Mouse (Mus musculus) hindbrain, embryonic 13.5 days (tissue): ENCODE data around the gene Sesn3. TPM values are rescaled to one million over a fixed set of nuclear protein-coding genes. Genes with fewer than 3 reads are reported as not detected.
A peak's percentile ranks its signal among the peaks of the same experiment; 100 is the strongest.
"Not testable (repeated sequence)": the region's sequence is repeated elsewhere in the genome, so short reads cannot be mapped to it uniquely, and the experiment has no call there.

ENCODE experiments used
- ATAC-seq: fragments of 200-750 bp; cut with Nextera tagmentation; 2 replicates; pipeline ENCODE4 v1.8.0; 2017; ENCODE audit warnings: moderate TSS enrichment; ENCODE audit not compliant: low FRiP score
- H3K27ac ChIP-seq: fragments of 300-500 bp; sonication (generic); 2 replicates; pipeline ENCODE4 v1.5.1; 2015; ENCODE audit warnings: inconsistent platforms, mild to moderate bottlenecking, moderate library complexity
- H3K27me3 ChIP-seq: fragments of 300-500 bp; sonication (generic); 2 replicates; pipeline ENCODE4 v1.6.1; 2015; ENCODE audit warnings: mild to moderate bottlenecking, inconsistent platforms
- H3K36me3 ChIP-seq: fragments of 300-500 bp; sonication (generic); 2 replicates; pipeline ENCODE4 v1.6.1; 2015; ENCODE audit warnings: mild to moderate bottlenecking, inconsistent platforms
- H3K4me1 ChIP-seq: fragments of 300-500 bp; sonication (generic); replicated peaks from 2 replicates; pipeline ENCODE4 v1.6.1; 2015; ENCODE audit warnings: inconsistent platforms
- H3K4me2 ChIP-seq: fragments of 300-500 bp; sonication (generic); 2 replicates; pipeline ENCODE4 v1.6.1; 2015; ENCODE audit warnings: inconsistent platforms, mild to moderate bottlenecking, moderate library complexity
- H3K4me3 ChIP-seq: fragments of 300-500 bp; sonication (generic); 2 replicates; pipeline ENCODE4 v1.5.1; 2015; ENCODE audit warnings: mild to moderate bottlenecking, inconsistent platforms
- H3K9ac ChIP-seq: fragments of 300-500 bp; sonication (generic); 2 replicates; pipeline ENCODE4 v1.6.1; 2015; ENCODE audit warnings: mild to moderate bottlenecking, inconsistent platforms
- H3K9me3 ChIP-seq: fragments of 300-500 bp; sonication (generic); 2 replicates; pipeline ENCODE4 v1.6.1; 2016; ENCODE audit warnings: inconsistent platforms
- WGBS: fragments of 180-500 bp; shearing (Covaris S2); methylation state at CpG from one replicate; pipeline ENCODE4 v1.1.7; 2015; 5-methylcytosine and 5-hydroxymethylcytosine counted together
- polyA plus RNA-seq: library from polyadenylated mRNA; unstranded; fragments of >200 nt; fragmentation: Nextera tagmentation; extraction: Ambion mirVana; gene quantifications from 2 replicates; pipeline ENCODE4 v1.2.1, GENCODE M21; 2015

Gene Sesn3
- 20.2 and 20.9 TPM in 2 replicates for polyA plus RNA-seq

- Histone ChIP-seq H3K27me3 (no peaks in the 10 kb centered on the region), H3K4me1 (peaks cover 16% of the 10 kb centered on the region), H3K4me2 (peak within 1 kb of the TSS; percentile 70), H3K36me3 (no peaks in the 10 kb centered on the region), H3K9ac (peak within 1 kb of the TSS; percentile 72), H3K4me3 (peak within 1 kb of the TSS; percentile 95), H3K9me3 (no peaks in the 10 kb centered on the region), H3K27ac (peak within 1 kb of the TSS; percentile 92)
- 3% methylated on average over 25 of the region's 25 CpGs for WGBS
- peak; percentile 43 for ATAC-seq
Observed at GRCm38 (mm10) chr9:14274986-14275720, at the start of gene Sesn3. Sesn3 (plus strand) TSS chr9:14275067.

GRCm38 (mm10) chr9:14227086-14227485, 47.8 kb upstream of the Sesn3 start:
- not testable (repeated sequence) for H3K4me3 ChIP-seq, H3K9ac ChIP-seq, H3K27me3 ChIP-seq, H3K4me1 ChIP-seq, H3K4me2 ChIP-seq, ATAC-seq, H3K36me3 ChIP-seq, H3K9me3 ChIP-seq, H3K27ac ChIP-seq
- WGBS: 84% methylated on average over 2 of the region's 2 CpGs

- no peaks in the 10 kb centered on the region for H3K36me3 ChIP-seq
- no peak overlapping the region for H3K27ac ChIP-seq
- no peaks in the 10 kb centered on the region; the same call in 1 of the 2 replicates for H3K9me3 ChIP-seq
- H3K9ac ChIP-seq: no peak overlapping the region
- H3K4me3 ChIP-seq: no peak overlapping the region
- peaks cover 4% of the 10 kb centered on the region; the same call in 1 of the 2 replicates for H3K4me1 ChIP-seq
- H3K4me2 ChIP-seq: no peak overlapping the region
- H3K27me3 ChIP-seq: no peaks in the 10 kb centered on the region
- WGBS: 49% methylated on average over 7 of the region's 7 CpGs
- ATAC-seq: no peak
Observed at GRCm38 (mm10) chr9:14233702-14234373, 41.0 kb upstream of the Sesn3 start.

GRCm38 (mm10) chr9:14235286-14235685, 39.6 kb upstream of the Sesn3 start:
- Histone ChIP-seq H3K4me3 (no peak overlapping the region), H3K36me3 (no peaks in the 10 kb centered on the region)
- ATAC-seq: no peak

GRCm38 (mm10) chr9:14241003-14241402, 33.9 kb upstream of the Sesn3 start:
- H3K4me2 ChIP-seq, H3K4me3 ChIP-seq, ATAC-seq, H3K9ac ChIP-seq, H3K36me3 ChIP-seq, H3K27me3 ChIP-seq, H3K9me3 ChIP-seq, H3K27ac ChIP-seq: not testable (repeated sequence)
- H3K4me1 ChIP-seq: peaks cover 20% of the 10 kb centered on the region
- WGBS: 71% methylated on average over 1 of the region's 1 CpGs

More at GRCm38 (mm10) chr9:14235286-14235685, 39.6 kb upstream of the Sesn3 start:
- Histone ChIP-seq H3K27me3 (no peaks in the 10 kb centered on the region), H3K9me3 (no peaks in the 10 kb centered on the region; the same call in 1 of the 2 replicates), H3K9ac (no peak overlapping the region), H3K4me2 (no peak overlapping the region), H3K4me1 (peaks cover 4% of the 10 kb centered on the region; the same call in 1 of the 2 replicates), H3K27ac (no peak overlapping the region)
- 74% methylated on average over 2 of the region's 2 CpGs for WGBS

GRCm38 (mm10) chr9:14242308-14242707, 32.6 kb upstream of the Sesn3 start:
- no peak overlapping the region for H3K4me3 ChIP-seq
- no peak for ATAC-seq
- no peaks in the 10 kb centered on the region for H3K27me3 ChIP-seq
- H3K4me2 ChIP-seq: no peak overlapping the region
- 55% methylated on average over 2 of the region's 2 CpGs for WGBS
- H3K9me3 ChIP-seq: no peaks in the 10 kb centered on the region; the same call in 1 of the 2 replicates
- H3K36me3 ChIP-seq: no peaks in the 10 kb centered on the region
- no peak overlapping the region for H3K9ac ChIP-seq
- no peak overlapping the region for H3K27ac ChIP-seq
- H3K4me1 ChIP-seq: peaks cover 23% of the 10 kb centered on the region

- ATAC-seq: no peak
Observed at GRCm38 (mm10) chr9:14244528-14244927, 30.3 kb upstream of the Sesn3 start.

GRCm38 (mm10) chr9:14245013-14245586, 29.8 kb upstream of the Sesn3 start:
- Histone ChIP-seq H3K4me2 (no peak overlapping the region), H3K9me3 (no peaks in the 10 kb centered on the region), H3K9ac (no peak overlapping the region), H3K4me1 (peaks cover 23% of the 10 kb centered on the region), H3K36me3 (no peaks in the 10 kb centered on the region), H3K27me3 (no peaks in the 10 kb centered on the region), H3K4me3 (no peak overlapping the region), H3K27ac (peak overlapping the region; percentile 55)
- 26% methylated on average over 7 of the region's 7 CpGs for WGBS
- peak; percentile 58 for ATAC-seq

More at GRCm38 (mm10) chr9:14244528-14244927, 30.3 kb upstream of the Sesn3 start:
- peaks cover 23% of the 10 kb centered on the region for H3K4me1 ChIP-seq
- no peaks in the 10 kb centered on the region for H3K36me3 ChIP-seq
- 35% methylated on average over 9 of the region's 9 CpGs for WGBS
- H3K9ac ChIP-seq: no peak overlapping the region
- no peaks in the 10 kb centered on the region for H3K27me3 ChIP-seq
- H3K9me3 ChIP-seq: no peaks in the 10 kb centered on the region
- peak overlapping the region; percentile 36 for H3K27ac ChIP-seq
- H3K4me3 ChIP-seq: no peak overlapping the region
- H3K4me2 ChIP-seq: no peak overlapping the region

GRCm38 (mm10) chr9:14246016-14246799, 28.7 kb upstream of the Sesn3 start:
- Histone ChIP-seq H3K27ac (peak overlapping the region; percentile 55; the same call in 1 of the 2 replicates), H3K4me1 (peaks cover 23% of the 10 kb centered on the region)
- WGBS: 25% methylated on average over 11 of the region's 11 CpGs

GRCm38 (mm10) chr9:14247480-14248208, 27.2 kb upstream of the Sesn3 start:
- H3K27me3 ChIP-seq: no peaks in the 10 kb centered on the region
- H3K36me3 ChIP-seq: no peaks in the 10 kb centered on the region
- ATAC-seq: no peak
- no peak overlapping the region for H3K9ac ChIP-seq
- no peaks in the 10 kb centered on the region for H3K9me3 ChIP-seq
- H3K4me2 ChIP-seq: no peak overlapping the region
- 83% methylated on average over 12 of the region's 12 CpGs for WGBS
- H3K4me1 ChIP-seq: peaks cover 23% of the 10 kb centered on the region
- no peak overlapping the region for H3K4me3 ChIP-seq
- no peak overlapping the region for H3K27ac ChIP-seq

More at GRCm38 (mm10) chr9:14246016-14246799, 28.7 kb upstream of the Sesn3 start:
- Histone ChIP-seq H3K36me3 (no peaks in the 10 kb centered on the region), H3K9me3 (no peaks in the 10 kb centered on the region), H3K4me2 (peak overlapping the region; percentile 27; the same call in 1 of the 2 replicates), H3K4me3 (no peak overlapping the region), H3K9ac (no peak overlapping the region), H3K27me3 (no peaks in the 10 kb centered on the region)
- ATAC-seq: peak; percentile 76

GRCm38 (mm10) chr9:14248209-14248596, 26.7 kb upstream of the Sesn3 start:
- WGBS: 82% methylated on average over 3 of the region's 3 CpGs
- no peak for ATAC-seq

More at GRCm38 (mm10) chr9:14248209-14248596, 26.7 kb upstream of the Sesn3 start:
- Histone ChIP-seq H3K27me3 (no peaks in the 10 kb centered on the region), H3K36me3 (no peaks in the 10 kb centered on the region), H3K9me3 (no peaks in the 10 kb centered on the region), H3K4me2 (no peak overlapping the region), H3K4me1 (peaks cover 23% of the 10 kb centered on the region), H3K27ac (no peak overlapping the region), H3K4me3 (no peak overlapping the region), H3K9ac (no peak overlapping the region)
